Mouse (Mus musculus): ENCODE results near the gene Tbx10.

GRCm38 (mm10) chr19:3948546-3948945 lies 44.0 kb upstream of the Tbx10 start:
- TF ChIP-seq CTCF (conservative IDR thresholded peaks at IDR 0.05; ENCODE audit: low read length) (no peak), NANOG (IDR thresholded peaks at IDR 0.05; ENCODE audit: borderline replicate concordance, low read length) (no peak), POU5F1 (IDR thresholded peaks at IDR 0.05; ENCODE audit: borderline replicate concordance, low read length) (no peak)

All from E14TG2a.4 (cell line).